Mouse (Mus musculus) intestine, postnatal 0 days (tissue): ENCODE measurements around the gene Ankrd28. TPM values are rescaled to one million over a fixed set of nuclear protein-coding genes. Genes with fewer than 3 reads are reported as not detected.

Experiments
- ATAC-seq: fragments of 200-750 bp; cut with Nextera tagmentation; 2 replicates; pipeline ENCODE4 v1.8.0; 2017; ENCODE audit warnings: mild to moderate bottlenecking, moderate TSS enrichment, moderate library complexity
- H3K27ac ChIP-seq: fragments of 300-500 bp; sonication (generic); 2 replicates; pipeline ENCODE4 v1.5.1; 2014; ENCODE audit warnings: mild to moderate bottlenecking, low read depth, low read length, moderate library complexity
- H3K27me3 ChIP-seq: fragments of 300-500 bp; sonication (generic); replicated peaks from 2 replicates; pipeline ENCODE4 v1.6.1; 2014; ENCODE audit warnings: low read length, mixed read lengths; ENCODE audit not compliant: control insufficient read depth, insufficient read depth
- H3K36me3 ChIP-seq: fragments of 300-500 bp; sonication (generic); 2 replicates; pipeline ENCODE4 v1.6.1; 2014; ENCODE audit warnings: mild to moderate bottlenecking, moderate library complexity; ENCODE audit not compliant: control insufficient read depth, insufficient read depth
- H3K4me1 ChIP-seq: fragments of 300-500 bp; sonication (generic); replicated peaks from 2 replicates; pipeline ENCODE4 v1.6.1; 2014; ENCODE audit warnings: antibody characterized with exemption, low read length, mixed read lengths; ENCODE audit not compliant: control insufficient read depth, insufficient read depth
- H3K4me2 ChIP-seq: fragments of 300-500 bp; sonication (generic); replicated peaks from 2 replicates; pipeline ENCODE4 v1.6.1; 2014; ENCODE audit warnings: low read depth, mild to moderate bottlenecking, moderate library complexity
- H3K4me3 ChIP-seq: fragments of 300-500 bp; sonication (generic); 2 replicates; pipeline ENCODE4 v1.5.1; 2014; ENCODE audit warnings: low read depth, low read length
- H3K9ac ChIP-seq: fragments of 300-500 bp; sonication (generic); 2 replicates; pipeline ENCODE4 v1.6.1; 2014; ENCODE audit warnings: mild to moderate bottlenecking, low read depth, low read length
- H3K9me3 ChIP-seq: fragments of 300-500 bp; sonication (generic); 2 replicates; pipeline ENCODE4 v1.6.1; 2016; ENCODE audit warnings: mixed run types; ENCODE audit not compliant: control insufficient read depth
- CTCF ChIP-seq: sonication (generic); IDR thresholded peaks from 2 replicates; pipeline ENCODE4 v1.5.1; 2016; ENCODE audit warnings: low read depth, mild to moderate bottlenecking, control low read depth, antibody characterized with exemption, moderate library complexity
- WGBS: fragments of 180-500 bp; shearing (Covaris S2); extraction: QIAGEN DNeasy Blood & Tissue Kit; methylation state at CpG from one replicate; pipeline ENCODE4 v1.1.7; 2014; 5-methylcytosine and 5-hydroxymethylcytosine counted together
- polyA plus RNA-seq: library from polyadenylated mRNA; unstranded; fragments of >200 nt; fragmentation: Nextera tagmentation; extraction: Ambion mirVana; gene quantifications from 2 replicates; pipeline ENCODE4 v1.2.1, GENCODE M21; 2015

Ankrd28 gene
- polyA plus RNA-seq, 1 experiment from 2014 or later = 3.9 TPM

- Histone ChIP-seq H3K4me3 (no peak overlapping the region), H3K36me3 (no peaks in the 10 kb centered on the region), H3K4me1 (peaks cover 10% of the 10 kb centered on the region), H3K27ac (peak overlapping the region; percentile 46; the same call in 1 of the 2 replicates), H3K9ac (no peak overlapping the region), H3K9me3 (no peaks in the 10 kb centered on the region), H3K27me3 (no peaks in the 10 kb centered on the region), H3K4me2 (no peak overlapping the region)
- 42% methylated on average over 10 of the region's 10 CpGs for WGBS
- TF ChIP-seq CTCF = no peak
- ATAC-seq = no peak
Measured at GRCm38 (mm10) chr14:31659501-31660181, 170.8 kb downstream of the Ankrd28 start.

- no peaks in the 10 kb centered on the region for H3K36me3 ChIP-seq
- no peak overlapping the region for H3K9ac ChIP-seq
- no peak for ATAC-seq
- TF ChIP-seq CTCF = no peak
- 86% methylated on average over 8 of the region's 8 CpGs for WGBS
- H3K4me3 ChIP-seq = no peak overlapping the region
- H3K4me2 ChIP-seq = no peak overlapping the region
- H3K27me3 ChIP-seq = no peaks in the 10 kb centered on the region
- no peaks in the 10 kb centered on the region for H3K9me3 ChIP-seq
- H3K27ac ChIP-seq = no peak overlapping the region
- H3K4me1 ChIP-seq = peaks cover 10% of the 10 kb centered on the region
Measured at GRCm38 (mm10) chr14:31658126-31658680, 172.2 kb downstream of the Ankrd28 start.

GRCm38 (mm10) chr14:31656857-31657645, 173.4 kb downstream of the Ankrd28 start:
- H3K4me3 ChIP-seq = no peak overlapping the region

GRCm38 (mm10) chr14:31656386-31656785, 174.1 kb downstream of the Ankrd28 start:
- Histone ChIP-seq H3K4me3 (no peak overlapping the region), H3K36me3 (no peaks in the 10 kb centered on the region), H3K9me3 (no peaks in the 10 kb centered on the region), H3K27me3 (no peaks in the 10 kb centered on the region), H3K4me1 (peaks cover 3% of the 10 kb centered on the region), H3K4me2 (no peak overlapping the region), H3K9ac (no peak overlapping the region), H3K27ac (no peak overlapping the region)
- WGBS = 61% methylated on average over 7 of the region's 7 CpGs
- no peak for ATAC-seq
- no peak for TF ChIP-seq CTCF

More at GRCm38 (mm10) chr14:31656857-31657645, 173.4 kb downstream of the Ankrd28 start:
- no peak overlapping the region for H3K9ac ChIP-seq
- H3K27me3 ChIP-seq = no peaks in the 10 kb centered on the region
- H3K4me1 ChIP-seq = peaks cover 3% of the 10 kb centered on the region
- peak; percentile 90 for TF ChIP-seq CTCF
- 20% methylated on average over 5 of the region's 5 CpGs for WGBS
- no peaks in the 10 kb centered on the region for H3K36me3 ChIP-seq
- no peak for ATAC-seq
- no peak overlapping the region for H3K4me2 ChIP-seq
- H3K9me3 ChIP-seq = no peaks in the 10 kb centered on the region
- no peak overlapping the region for H3K27ac ChIP-seq

GRCm38 (mm10) chr14:31655406-31655805, 175.0 kb downstream of the Ankrd28 start:
- no peak overlapping the region for H3K4me2 ChIP-seq
- TF ChIP-seq CTCF = no peak
- 90% methylated on average over 14 of the region's 14 CpGs for WGBS
- ATAC-seq = no peak
- no peak overlapping the region for H3K9ac ChIP-seq
- H3K27ac ChIP-seq = no peak overlapping the region
- no peaks in the 10 kb centered on the region for H3K27me3 ChIP-seq
- H3K9me3 ChIP-seq = no peaks in the 10 kb centered on the region
- no peak overlapping the region for H3K4me3 ChIP-seq
- peaks cover 3% of the 10 kb centered on the region; the same call in 1 of the 2 replicates for H3K4me1 ChIP-seq
- H3K36me3 ChIP-seq = no peaks in the 10 kb centered on the region

GRCm38 (mm10) chr14:31654816-31655215, 175.6 kb downstream of the Ankrd28 start:
- Histone ChIP-seq H3K9ac (no peak overlapping the region), H3K9me3 (no peaks in the 10 kb centered on the region), H3K27ac (no peak overlapping the region), H3K4me1 (peaks cover 3% of the 10 kb centered on the region; the same call in 1 of the 2 replicates), H3K27me3 (no peaks in the 10 kb centered on the region), H3K4me3 (no peak overlapping the region), H3K36me3 (no peaks in the 10 kb centered on the region), H3K4me2 (no peak overlapping the region)
- no peak for TF ChIP-seq CTCF
- 94% methylated on average over 5 of the region's 5 CpGs for WGBS
- no peak for ATAC-seq
